Mouse (Mus musculus) colon, adult 2 months (tissue): ENCODE data around the gene Rbm6. TPM values are rescaled to one million over a fixed set of nuclear protein-coding genes. Genes with fewer than 3 reads are reported as not detected.

Experiments
- polyA plus RNA-seq: library from polyadenylated mRNA; depleted of rRNA; stranded (reverse); fragments of >200 nt; gene quantifications from 2 replicates; pipeline ENCODE4 v1.2.3, GENCODE M21; 2012; rRNA removed

Rbm6 gene
- polyA plus RNA-seq, result 9.4 and 10.8 TPM in 2 replicates

DNA sequence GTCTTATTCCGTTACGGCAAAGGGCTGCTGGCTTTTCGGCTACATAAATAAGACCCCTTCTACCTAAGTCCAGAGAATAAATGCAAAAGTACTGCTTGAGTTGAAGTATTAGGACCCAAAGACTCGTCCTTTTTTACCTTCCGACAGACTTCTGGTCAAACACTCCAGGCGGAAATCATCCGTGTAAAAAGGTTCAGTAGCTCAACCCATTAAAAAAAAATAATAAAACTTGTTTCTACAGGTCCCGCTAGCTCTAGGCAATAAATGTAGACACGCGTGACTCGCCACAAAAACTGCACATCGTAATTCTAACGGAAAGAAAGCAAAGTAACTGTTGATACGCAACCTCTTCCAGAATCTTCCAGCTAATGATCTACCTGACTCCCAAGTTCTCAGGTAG lies at the start of gene Rbm6:
TSS of gene Rbm6 (minus strand) at position 101 of the 400 bp plus-strand sequence.

GRCm38 (mm10) chr9:107906252-107906966 lies 33.4 kb upstream of the Rbm6 start, which contains the start of gene Mst1r:
Gene Mst1r, plus strand, starts transcription at chr9:107906873.

DNA sequence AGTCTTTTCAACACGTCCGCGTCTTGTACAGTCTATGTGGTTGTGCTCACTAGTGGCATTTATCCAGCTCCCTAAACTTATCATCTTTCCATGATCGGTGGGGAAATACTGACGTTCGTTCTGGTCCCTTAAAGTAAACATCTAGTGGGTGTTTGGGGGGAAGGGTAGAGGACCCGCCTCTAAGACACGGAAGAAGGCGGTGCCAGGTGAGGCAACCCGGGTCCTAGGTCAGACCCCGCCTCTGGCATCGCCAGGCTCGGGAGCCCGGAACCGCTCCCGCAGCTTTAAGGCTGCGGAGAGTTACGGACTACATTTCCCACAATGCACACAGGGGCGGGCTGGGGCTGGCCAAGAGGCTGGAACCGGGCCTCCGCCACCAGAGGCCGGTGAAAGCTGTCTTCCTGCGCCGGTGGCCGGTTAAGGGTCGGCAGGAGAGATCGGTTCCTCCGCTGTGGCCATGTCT lies 14.8 kb upstream of the Rbm6 start, which contains the start of gene Mon1a:
TSS of gene Mon1a (plus strand) at position 348 of the 463 bp plus-strand sequence.

GRCm38 (mm10) chr9:107770374-107771290 lies 102.4 kb downstream of the Rbm6 start, which contains the start of gene Rbm5:
Gene Rbm5, minus strand, starts transcription at chr9:107770996.

Other genes starting within 250 kb of the Rbm6 start
- 562 and 599 TPM in 2 replicates for gene Gnai2, start 237.9 kb downstream of the Rbm6 start, polyA plus RNA-seq
- 0.81 and 7.5 TPM in 2 replicates for gene Slc38a3, start 203.7 kb downstream of the Rbm6 start, polyA plus RNA-seq
- 0.14 TPM in 1 of 2 replicates, not detected in the other for gene Gnat1, start 193.5 kb downstream of the Rbm6 start, polyA plus RNA-seq
- gene Sema3f, start 162.8 kb downstream of the Rbm6 start, polyA plus RNA-seq, result 76.2 and 89.6 TPM in 2 replicates
- 40.9 and 42.4 TPM in 2 replicates for gene Rbm5, start 102.2 kb downstream of the Rbm6 start, polyA plus RNA-seq
- gene Mon1a, start 14.9 kb upstream of the Rbm6 start, polyA plus RNA-seq, result 81.4 and 99.9 TPM in 2 replicates
- 114 and 117 TPM in 2 replicates for gene Mst1r, start 33.6 kb upstream of the Rbm6 start, polyA plus RNA-seq
- gene Actl11, start 55.2 kb upstream of the Rbm6 start, polyA plus RNA-seq, result 0.02 TPM in 1 of 2 replicates, not detected in the other
- gene Camkv, start 62.4 kb upstream of the Rbm6 start, polyA plus RNA-seq, result 0.03 TPM in 1 of 2 replicates, not detected in the other
- 1.1 and 3.8 TPM in 2 replicates for gene Traip, start 76.9 kb upstream of the Rbm6 start, polyA plus RNA-seq
- gene Uba7, start 102.3 kb upstream of the Rbm6 start, polyA plus RNA-seq, result 53.4 and 66.2 TPM in 2 replicates
- gene Gm20661, start 109.8 kb upstream of the Rbm6 start, polyA plus RNA-seq, result 0.10 TPM in 1 of 2 replicates, not detected in the other
- 4.4 and 6.8 TPM in 2 replicates for gene Inka1, start 112.6 kb upstream of the Rbm6 start, polyA plus RNA-seq
- 0.35 and 1.2 TPM in 2 replicates for gene Cdhr4, start 119.3 kb upstream of the Rbm6 start, polyA plus RNA-seq
- 0.93 and 1.1 TPM in 2 replicates for gene Gm20662, start 123.1 kb upstream of the Rbm6 start, polyA plus RNA-seq
- 112 and 139 TPM in 2 replicates for gene Ip6k1, start 129.3 kb upstream of the Rbm6 start, polyA plus RNA-seq
- 37.4 and 38.5 TPM in 2 replicates for gene Gmppb, start 176.0 kb upstream of the Rbm6 start, polyA plus RNA-seq
- gene Amigo3, start 179.9 kb upstream of the Rbm6 start, polyA plus RNA-seq, result 13.0 and 13.5 TPM in 2 replicates
- 0.31 and 0.59 TPM in 2 replicates for gene Mst1, start 207.2 kb upstream of the Rbm6 start, polyA plus RNA-seq
- 79.7 and 82.5 TPM in 2 replicates for gene Rnf123, start 210.1 kb upstream of the Rbm6 start, polyA plus RNA-seq
- 125 and 159 TPM in 2 replicates for gene Apeh, start 221.4 kb upstream of the Rbm6 start, polyA plus RNA-seq